Mouse (Mus musculus) intestine, postnatal 0 days (tissue): ENCODE measurements around the gene Nkain2. TPM values are rescaled to one million over a fixed set of nuclear protein-coding genes. Genes with fewer than 3 reads are reported as not detected.

Experiments
- ATAC-seq: fragments of 200-750 bp; cut with Nextera tagmentation; 2 replicates; pipeline ENCODE4 v1.8.0; 2017; ENCODE audit warnings: mild to moderate bottlenecking, moderate TSS enrichment, moderate library complexity
- H3K27ac ChIP-seq: fragments of 300-500 bp; sonication (generic); 2 replicates; pipeline ENCODE4 v1.5.1; 2014; ENCODE audit warnings: mild to moderate bottlenecking, low read depth, low read length, moderate library complexity
- H3K27me3 ChIP-seq: fragments of 300-500 bp; sonication (generic); replicated peaks from 2 replicates; pipeline ENCODE4 v1.6.1; 2014; ENCODE audit warnings: low read length, mixed read lengths; ENCODE audit not compliant: control insufficient read depth, insufficient read depth
- H3K36me3 ChIP-seq: fragments of 300-500 bp; sonication (generic); 2 replicates; pipeline ENCODE4 v1.6.1; 2014; ENCODE audit warnings: mild to moderate bottlenecking, moderate library complexity; ENCODE audit not compliant: control insufficient read depth, insufficient read depth
- H3K4me1 ChIP-seq: fragments of 300-500 bp; sonication (generic); replicated peaks from 2 replicates; pipeline ENCODE4 v1.6.1; 2014; ENCODE audit warnings: antibody characterized with exemption, low read length, mixed read lengths; ENCODE audit not compliant: control insufficient read depth, insufficient read depth
- H3K4me2 ChIP-seq: fragments of 300-500 bp; sonication (generic); replicated peaks from 2 replicates; pipeline ENCODE4 v1.6.1; 2014; ENCODE audit warnings: low read depth, mild to moderate bottlenecking, moderate library complexity
- H3K4me3 ChIP-seq: fragments of 300-500 bp; sonication (generic); 2 replicates; pipeline ENCODE4 v1.5.1; 2014; ENCODE audit warnings: low read depth, low read length
- H3K9ac ChIP-seq: fragments of 300-500 bp; sonication (generic); 2 replicates; pipeline ENCODE4 v1.6.1; 2014; ENCODE audit warnings: mild to moderate bottlenecking, low read depth, low read length
- H3K9me3 ChIP-seq: fragments of 300-500 bp; sonication (generic); 2 replicates; pipeline ENCODE4 v1.6.1; 2016; ENCODE audit warnings: mixed run types; ENCODE audit not compliant: control insufficient read depth
- CTCF ChIP-seq: sonication (generic); IDR thresholded peaks from 2 replicates; pipeline ENCODE4 v1.5.1; 2016; ENCODE audit warnings: low read depth, mild to moderate bottlenecking, control low read depth, antibody characterized with exemption, moderate library complexity
- WGBS: fragments of 180-500 bp; shearing (Covaris S2); extraction: QIAGEN DNeasy Blood & Tissue Kit; methylation state at CpG from one replicate; pipeline ENCODE4 v1.1.7; 2014; 5-methylcytosine and 5-hydroxymethylcytosine counted together
- polyA plus RNA-seq: library from polyadenylated mRNA; unstranded; fragments of >200 nt; fragmentation: Nextera tagmentation; extraction: Ambion mirVana; gene quantifications from 2 replicates; pipeline ENCODE4 v1.2.1, GENCODE M21; 2015

The Nkain2 gene
- polyA plus RNA-seq, 1 experiment from 2014 or later: 1.0 TPM

- no peaks in the 10 kb centered on the region for H3K4me1 ChIP-seq
- H3K27me3 ChIP-seq: no peaks in the 10 kb centered on the region
- H3K27ac ChIP-seq: no peak overlapping the region
- 70% methylated on average over 5 of the region's 5 CpGs for WGBS
- H3K9ac ChIP-seq: no peak overlapping the region
- no peaks in the 10 kb centered on the region for H3K36me3 ChIP-seq
- H3K4me3 ChIP-seq: no peak overlapping the region
- no peak for TF ChIP-seq CTCF
- no peak overlapping the region for H3K4me2 ChIP-seq
- H3K9me3 ChIP-seq: no peaks in the 10 kb centered on the region
- no peak for ATAC-seq
Observed at GRCm38 (mm10) chr10:32052546-32053295, 837.5 kb downstream of the Nkain2 start.

GRCm38 (mm10) chr10:32052045-32052444 is 838.2 kb downstream of the Nkain2 start:
- no peaks in the 10 kb centered on the region for H3K36me3 ChIP-seq
- no peak for TF ChIP-seq CTCF
- no peak overlapping the region for H3K4me3 ChIP-seq
- no peak overlapping the region for H3K4me2 ChIP-seq
- ATAC-seq: no peak
- no peak overlapping the region for H3K9ac ChIP-seq
- H3K9me3 ChIP-seq: no peaks in the 10 kb centered on the region
- H3K27ac ChIP-seq: no peak overlapping the region
- WGBS: 80% methylated on average over 6 of the region's 6 CpGs
- H3K4me1 ChIP-seq: no peaks in the 10 kb centered on the region
- H3K27me3 ChIP-seq: no peaks in the 10 kb centered on the region

GRCm38 (mm10) chr10:32029996-32030395 is 860.3 kb downstream of the Nkain2 start:
- Histone ChIP-seq H3K4me1 (no peaks in the 10 kb centered on the region), H3K27ac (no peak overlapping the region), H3K36me3 (no peaks in the 10 kb centered on the region), H3K4me3 (no peak overlapping the region), H3K4me2 (no peak overlapping the region), H3K9ac (no peak overlapping the region), H3K9me3 (no peaks in the 10 kb centered on the region), H3K27me3 (no peaks in the 10 kb centered on the region)
- 35% methylated on average over 1 of the region's 1 CpGs for WGBS
- ATAC-seq: no peak
- no peak for TF ChIP-seq CTCF

GRCm38 (mm10) chr10:32018385-32018784 is 871.9 kb downstream of the Nkain2 start:
- Histone ChIP-seq H3K36me3 (no peaks in the 10 kb centered on the region), H3K27me3 (no peaks in the 10 kb centered on the region), H3K27ac (no peak overlapping the region), H3K4me3 (no peak overlapping the region), H3K9ac (no peak overlapping the region), H3K4me2 (no peak overlapping the region), H3K9me3 (no peaks in the 10 kb centered on the region), H3K4me1 (no peaks in the 10 kb centered on the region)
- no peak for ATAC-seq
- TF ChIP-seq CTCF: no peak
- 77% methylated on average over 1 of the region's 1 CpGs for WGBS

- ATAC-seq: no peak
- no peaks in the 10 kb centered on the region for H3K9me3 ChIP-seq
- 83% methylated on average over 1 of the region's 1 CpGs for WGBS
- no peaks in the 10 kb centered on the region for H3K36me3 ChIP-seq
- H3K27ac ChIP-seq: no peak overlapping the region
- no peak overlapping the region for H3K9ac ChIP-seq
- TF ChIP-seq CTCF: no peak
- H3K4me2 ChIP-seq: no peak overlapping the region
- no peaks in the 10 kb centered on the region for H3K4me1 ChIP-seq
- no peaks in the 10 kb centered on the region for H3K27me3 ChIP-seq
- H3K4me3 ChIP-seq: no peak overlapping the region
Observed at GRCm38 (mm10) chr10:32001216-32001753, 889.0 kb downstream of the Nkain2 start.

GRCm38 (mm10) chr10:31993205-31993604 is 897.1 kb downstream of the Nkain2 start:
- 52% methylated on average over 1 of the region's 1 CpGs for WGBS
- ATAC-seq: no peak
- Histone ChIP-seq H3K36me3 (no peaks in the 10 kb centered on the region), H3K4me1 (no peaks in the 10 kb centered on the region), H3K4me3 (no peak overlapping the region), H3K4me2 (no peak overlapping the region), H3K27ac (no peak overlapping the region), H3K9ac (no peak overlapping the region), H3K27me3 (no peaks in the 10 kb centered on the region), H3K9me3 (no peaks in the 10 kb centered on the region)
- TF ChIP-seq CTCF: no peak
